Mouse (Mus musculus) stomach, embryonic 15.5 days (tissue): ENCODE data around the gene Syt11. TPM values are rescaled to one million over a fixed set of nuclear protein-coding genes. Genes with fewer than 3 reads are reported as not detected.
A peak's percentile ranks its signal among the peaks of the same experiment; 100 is the strongest.
"Not testable (repeated sequence)": the region's sequence is repeated elsewhere in the genome, so short reads cannot be mapped to it uniquely, and the experiment has no call there.

Experiments used
- ATAC-seq: fragments of 200-750 bp; cut with Nextera tagmentation; 2 replicates; pipeline ENCODE4 v1.8.0; 2017; ENCODE audit warnings: low read depth, moderate number of reproducible peaks, moderate TSS enrichment; ENCODE audit not compliant: insufficient read depth, low FRiP score
- H3K27ac ChIP-seq: fragments of 300-500 bp; sonication (generic); 2 replicates; pipeline ENCODE4 v1.5.1; 2015; ENCODE audit warnings: mild to moderate bottlenecking, inconsistent platforms
- H3K27me3 ChIP-seq: fragments of 300-500 bp; sonication (generic); replicated peaks from 2 replicates; pipeline ENCODE4 v1.6.1; 2015; ENCODE audit warnings: inconsistent platforms
- H3K36me3 ChIP-seq: fragments of 300-500 bp; sonication (generic); 2 replicates; pipeline ENCODE4 v1.6.1; 2015; ENCODE audit warnings: inconsistent platforms
- H3K4me1 ChIP-seq: fragments of 300-500 bp; sonication (generic); 2 replicates; pipeline ENCODE4 v1.6.1; 2015; ENCODE audit warnings: inconsistent platforms
- H3K4me2 ChIP-seq: fragments of 300-500 bp; sonication (generic); 2 replicates; pipeline ENCODE4 v1.6.1; 2015; ENCODE audit warnings: mild to moderate bottlenecking, inconsistent platforms
- H3K4me3 ChIP-seq: fragments of 300-500 bp; sonication (generic); replicated peaks from 2 replicates; pipeline ENCODE4 v1.5.1; 2015; ENCODE audit warnings: inconsistent platforms
- H3K9ac ChIP-seq: fragments of 300-500 bp; sonication (generic); 2 replicates; pipeline ENCODE4 v1.6.1; 2015; ENCODE audit warnings: inconsistent platforms
- H3K9me3 ChIP-seq: fragments of 300-500 bp; sonication (generic); 2 replicates; pipeline ENCODE4 v1.6.1; 2016; ENCODE audit warnings: inconsistent platforms
- WGBS: fragments of 180-500 bp; shearing (Covaris S2); methylation state at CpG from one replicate; pipeline ENCODE4 v1.1.7; 2015; 5-methylcytosine and 5-hydroxymethylcytosine counted together
- polyA plus RNA-seq: library from polyadenylated mRNA; unstranded; fragments of >200 nt; fragmentation: Nextera tagmentation; extraction: Ambion mirVana; gene quantifications from 2 replicates; pipeline ENCODE4 v1.2.1, GENCODE M21; 2015

The Syt11 gene
- 17.1 and 22.3 TPM in 2 replicates for polyA plus RNA-seq

DNA sequence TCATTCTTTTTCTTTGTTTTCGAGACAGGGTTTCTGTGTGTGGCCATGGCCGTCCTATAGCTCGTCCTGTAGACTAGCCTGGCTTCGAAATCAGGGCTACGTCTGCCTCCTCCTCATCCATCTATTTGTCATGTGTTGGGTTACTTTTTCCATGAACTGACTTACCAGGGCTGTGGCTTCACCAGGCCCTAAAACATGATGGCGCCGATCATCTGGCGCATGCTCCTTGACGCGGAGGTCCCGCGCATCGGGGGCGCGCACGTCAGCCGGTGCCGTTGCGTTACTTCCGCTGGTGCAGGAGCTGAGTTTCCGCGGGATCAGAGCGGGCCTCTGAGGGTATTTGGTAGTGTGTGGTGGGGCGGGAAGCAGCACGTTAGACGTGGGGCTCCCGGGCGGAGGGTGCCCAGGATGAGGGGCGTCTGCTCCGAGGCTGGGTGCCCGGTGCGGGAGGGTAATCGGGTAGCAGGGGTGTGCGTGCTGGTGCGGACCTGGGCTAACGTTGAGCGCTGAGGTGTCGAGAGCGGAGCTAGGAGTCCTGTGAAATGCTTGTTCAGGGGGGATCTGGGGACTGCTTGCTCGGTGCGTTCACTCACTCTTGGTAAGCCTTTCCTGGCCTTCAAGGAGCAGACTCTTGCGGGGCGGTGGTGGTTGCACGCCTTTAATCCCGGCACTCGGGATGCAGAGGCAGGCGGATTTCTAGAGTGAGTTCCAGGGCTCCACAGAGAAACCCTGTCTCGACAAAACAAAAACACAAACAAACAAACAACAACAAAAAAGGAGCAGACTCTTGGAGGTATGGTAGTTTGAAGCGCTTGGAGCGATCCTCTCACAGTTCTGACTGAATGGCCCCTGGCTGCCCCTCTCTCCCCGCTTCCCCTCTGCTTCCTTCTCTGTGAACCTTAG is at the start of gene Syt11:
Gene Syt11, minus strand, starts transcription at position 226 of the 903 bp plus-strand sequence.
- WGBS: 3% methylated on average over 37 of the region's 51 CpGs
- not testable (repeated sequence) for H3K27me3 ChIP-seq, H3K4me1 ChIP-seq, H3K9ac ChIP-seq, H3K36me3 ChIP-seq, H3K9me3 ChIP-seq, H3K27ac ChIP-seq
- ATAC-seq: peak; percentile 77
- Histone ChIP-seq H3K4me3 (peak within 1 kb of the TSS; percentile 39), H3K4me2 (peak within 1 kb of the TSS; percentile 41)

DNA sequence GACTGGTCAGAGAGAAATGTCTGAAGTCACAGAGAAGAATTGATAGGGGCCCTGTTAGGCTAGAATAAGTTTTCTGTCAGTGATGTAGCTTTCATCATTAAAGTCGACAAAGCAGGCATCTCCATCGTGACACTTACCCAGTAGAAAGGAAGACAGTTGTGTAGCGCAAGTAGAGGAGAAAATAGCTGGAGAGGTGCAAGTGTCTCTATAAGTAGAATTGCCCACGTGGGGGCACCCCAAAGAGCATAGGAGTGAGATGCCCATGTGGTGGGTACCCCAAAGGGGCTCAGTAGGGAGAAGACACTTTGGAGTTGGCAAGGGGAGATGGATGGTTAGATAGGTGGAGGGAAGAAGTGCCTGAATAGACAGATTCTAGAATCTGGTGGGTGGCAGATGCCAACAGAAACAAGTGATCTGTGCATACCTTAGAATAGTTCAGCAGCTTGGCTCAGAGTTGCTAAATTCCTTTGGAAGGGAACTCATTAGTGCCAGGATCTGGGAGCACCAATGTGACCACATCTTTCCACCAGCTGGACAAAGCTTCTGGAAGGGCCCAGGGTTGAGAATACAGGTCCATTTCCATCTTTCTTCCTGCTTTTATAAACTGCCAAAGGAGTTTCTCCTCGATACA is 29.1 kb upstream of the Syt11 start:
- no peak for ATAC-seq
- Histone ChIP-seq H3K4me2 (no peak overlapping the region), H3K9me3 (no peaks in the 10 kb centered on the region), H3K27me3 (no peaks in the 10 kb centered on the region), H3K9ac (no peak overlapping the region), H3K36me3 (no peaks in the 10 kb centered on the region; the same call in 1 of the 2 replicates), H3K27ac (no peak overlapping the region), H3K4me1 (no peaks in the 10 kb centered on the region), H3K4me3 (no peak overlapping the region)
- WGBS: 89% methylated on average over 5 of the region's 5 CpGs

DNA sequence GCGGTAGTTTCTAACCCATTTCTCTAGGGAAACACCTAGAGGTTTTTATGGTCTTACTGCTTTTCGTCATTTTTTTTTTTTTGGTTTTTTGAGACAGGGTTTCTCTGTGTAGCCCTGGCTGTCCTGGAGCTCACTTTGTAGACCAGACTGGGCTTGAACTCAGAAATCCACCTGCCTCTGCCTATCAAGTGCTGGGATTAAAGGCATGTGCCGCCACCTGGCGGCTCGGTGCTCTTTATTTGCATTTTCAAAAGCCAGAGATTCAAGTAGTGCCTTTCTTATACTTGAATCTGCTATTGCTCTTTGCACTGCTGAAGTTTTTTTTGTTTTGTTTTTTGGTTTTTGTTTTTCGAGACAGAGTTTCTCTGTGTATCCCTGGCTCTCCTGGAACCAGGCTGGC is 22.5 kb upstream of the Syt11 start:
- H3K4me3 ChIP-seq, H3K4me1 ChIP-seq, H3K4me2 ChIP-seq, H3K9ac ChIP-seq, H3K27me3 ChIP-seq, ATAC-seq, H3K9me3 ChIP-seq, H3K27ac ChIP-seq, H3K36me3 ChIP-seq: not testable (repeated sequence)
- WGBS: 93% methylated on average over 6 of the region's 6 CpGs

DNA sequence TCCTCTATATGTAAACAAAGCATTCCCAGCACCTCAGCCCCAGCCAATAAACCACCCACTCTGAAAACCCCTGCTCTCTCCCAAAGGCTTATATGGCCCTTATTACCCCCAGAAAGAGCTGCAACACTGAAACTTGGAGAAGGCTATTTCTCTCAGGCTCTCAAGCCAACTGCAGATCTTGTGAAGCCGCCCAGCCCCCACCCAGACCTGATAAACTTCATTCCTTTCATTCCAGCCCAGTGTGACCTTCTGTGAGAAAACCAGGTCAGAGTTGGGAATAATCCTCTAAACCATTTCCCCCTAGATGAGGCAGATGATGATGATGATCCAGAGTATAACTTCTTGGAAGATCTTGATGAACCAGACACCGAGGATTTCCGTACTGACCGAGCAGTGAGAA is 13.1 kb upstream of the Syt11 start:
- not testable (repeated sequence) for H3K4me2 ChIP-seq, H3K27ac ChIP-seq, H3K9ac ChIP-seq, H3K4me1 ChIP-seq, H3K4me3 ChIP-seq, H3K9me3 ChIP-seq, ATAC-seq, H3K36me3 ChIP-seq, H3K27me3 ChIP-seq
- 89% methylated on average over 2 of the region's 4 CpGs for WGBS

DNA sequence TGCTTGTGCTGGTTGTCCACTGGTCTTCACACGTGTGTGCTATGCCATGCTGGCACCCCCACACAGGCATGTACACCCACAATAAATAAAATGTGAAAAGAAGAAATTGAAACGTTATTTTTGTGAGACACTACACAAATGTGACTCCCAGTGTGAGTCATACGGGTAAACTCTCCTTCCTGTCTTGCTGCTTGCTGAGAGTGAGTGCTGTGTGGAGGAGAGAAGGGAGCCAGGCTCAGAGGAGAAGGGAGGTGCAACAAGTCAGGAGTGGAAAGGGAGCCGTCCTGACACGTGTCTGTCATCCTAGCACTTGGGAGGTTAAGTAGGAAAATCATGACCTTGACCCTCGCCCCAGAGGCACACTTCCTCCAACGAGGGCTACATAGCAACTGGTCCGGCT is 11.8 kb upstream of the Syt11 start:
- WGBS: no CpG with 5 or more reads among the region's 8 CpGs
- not testable (repeated sequence) for H3K27ac ChIP-seq, H3K4me1 ChIP-seq, ATAC-seq, H3K4me3 ChIP-seq, H3K27me3 ChIP-seq, H3K9ac ChIP-seq, H3K4me2 ChIP-seq, H3K36me3 ChIP-seq, H3K9me3 ChIP-seq

DNA sequence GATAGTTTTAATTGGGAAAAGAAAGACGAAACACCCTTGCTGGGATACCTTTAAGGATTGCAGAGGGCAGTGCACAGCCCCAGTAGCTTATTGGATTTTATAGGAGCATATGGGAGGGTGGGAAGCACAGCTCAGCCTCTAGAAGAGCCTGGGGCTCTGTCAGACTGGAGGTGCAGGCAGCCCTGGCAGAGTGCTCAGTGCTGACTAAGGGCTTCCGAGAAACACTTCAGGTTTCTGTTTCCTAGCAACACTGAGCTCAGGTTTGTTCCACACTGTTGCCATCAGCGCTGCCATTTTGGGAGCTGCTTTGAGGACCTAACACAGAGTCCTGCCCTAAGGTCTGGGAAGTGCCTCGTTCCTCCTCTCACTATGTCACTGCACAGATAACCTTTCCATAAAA is 11.4 kb upstream of the Syt11 start:
- H3K4me1 ChIP-seq, H3K27ac ChIP-seq, H3K36me3 ChIP-seq, H3K4me3 ChIP-seq, H3K9me3 ChIP-seq, H3K4me2 ChIP-seq, H3K27me3 ChIP-seq, H3K9ac ChIP-seq, ATAC-seq: not testable (repeated sequence)
- WGBS: 76% methylated on average over 1 of the region's 4 CpGs

DNA sequence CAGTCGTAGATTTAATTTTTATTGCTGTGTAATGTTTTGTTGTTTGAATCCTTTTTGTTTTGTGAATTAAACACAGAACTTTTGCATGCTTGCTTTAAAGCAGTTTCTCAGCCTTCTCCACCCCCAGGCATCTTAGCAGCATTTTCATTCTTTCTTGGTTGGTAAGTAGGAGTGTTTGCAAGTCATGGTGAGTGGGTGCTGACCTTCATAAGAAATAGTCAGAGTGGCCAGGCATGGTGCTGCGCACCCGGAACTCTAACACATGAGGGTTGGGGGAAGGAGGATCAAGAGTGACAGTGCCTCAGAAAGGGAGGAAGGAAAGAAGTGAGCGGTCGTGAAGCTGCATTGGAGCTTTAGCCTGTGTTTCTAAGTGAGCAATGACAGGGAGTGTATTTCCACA is 9.9 kb upstream of the Syt11 start:
- no peaks in the 10 kb centered on the region for H3K9me3 ChIP-seq
- WGBS: 93% methylated on average over 5 of the region's 5 CpGs
- H3K4me2 ChIP-seq: no peak overlapping the region
- H3K27me3 ChIP-seq: no peaks in the 10 kb centered on the region
- H3K36me3 ChIP-seq: no peaks in the 10 kb centered on the region
- no peak overlapping the region for H3K4me3 ChIP-seq
- H3K4me1 ChIP-seq: no peaks in the 10 kb centered on the region
- no peak overlapping the region for H3K27ac ChIP-seq
- no peak overlapping the region for H3K9ac ChIP-seq
- ATAC-seq: no peak

DNA sequence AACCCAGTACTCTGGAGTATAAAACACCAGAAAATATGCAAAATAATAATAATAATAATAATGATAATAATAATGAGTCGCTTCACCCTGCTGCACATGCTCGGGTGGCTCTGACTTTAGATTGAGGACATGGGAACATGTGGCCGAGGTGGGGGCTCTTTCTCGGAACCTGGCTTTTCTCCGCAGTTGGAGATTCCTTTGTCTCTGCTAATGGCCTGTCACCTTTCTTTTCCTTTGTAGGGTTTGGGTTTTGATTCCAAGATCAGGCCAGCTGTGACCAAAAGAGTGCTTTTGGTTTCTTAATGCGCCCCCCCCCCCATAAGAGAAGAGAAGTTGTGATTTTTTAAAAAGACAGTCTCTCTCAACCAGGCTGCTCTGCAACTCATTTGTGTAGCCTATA is 1.8 kb downstream of the Syt11 start:
- not testable (repeated sequence) for H3K4me3 ChIP-seq, H3K27ac ChIP-seq, H3K9ac ChIP-seq, H3K36me3 ChIP-seq, H3K4me2 ChIP-seq, H3K9me3 ChIP-seq, H3K4me1 ChIP-seq, ATAC-seq, H3K27me3 ChIP-seq
- 81% methylated on average over 6 of the region's 6 CpGs for WGBS

DNA sequence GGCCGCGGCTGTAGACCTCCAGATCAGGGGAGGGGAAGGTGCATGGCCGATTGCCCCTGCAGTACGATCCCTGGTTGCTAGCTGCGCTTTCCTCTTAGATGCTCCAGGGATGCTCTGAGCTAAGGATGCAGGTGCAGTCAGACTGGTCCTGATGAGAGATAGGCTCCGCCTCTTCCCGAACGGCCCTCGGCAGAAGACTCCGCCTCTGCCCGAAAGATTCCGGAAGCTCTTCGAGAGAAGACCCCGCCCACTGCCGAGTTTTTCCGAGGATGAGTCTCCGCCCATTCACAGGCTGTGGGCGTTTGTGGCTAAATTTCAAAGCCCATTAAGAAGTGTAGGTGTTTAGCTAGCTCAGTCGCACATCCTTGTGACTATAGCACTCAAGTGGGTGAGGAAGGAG is 2.6 kb downstream of the Syt11 start:
- H3K9me3 ChIP-seq, H3K36me3 ChIP-seq, H3K9ac ChIP-seq, H3K4me3 ChIP-seq, H3K27me3 ChIP-seq, H3K27ac ChIP-seq, H3K4me1 ChIP-seq: not testable (repeated sequence)
- peak; percentile 40; the same call in 1 of the 2 replicates for ATAC-seq
- peak overlapping the region; percentile 30; the same call in 1 of the 2 replicates for H3K4me2 ChIP-seq
- WGBS: under 1% methylated on average over 16 of the region's 19 CpGs

DNA sequence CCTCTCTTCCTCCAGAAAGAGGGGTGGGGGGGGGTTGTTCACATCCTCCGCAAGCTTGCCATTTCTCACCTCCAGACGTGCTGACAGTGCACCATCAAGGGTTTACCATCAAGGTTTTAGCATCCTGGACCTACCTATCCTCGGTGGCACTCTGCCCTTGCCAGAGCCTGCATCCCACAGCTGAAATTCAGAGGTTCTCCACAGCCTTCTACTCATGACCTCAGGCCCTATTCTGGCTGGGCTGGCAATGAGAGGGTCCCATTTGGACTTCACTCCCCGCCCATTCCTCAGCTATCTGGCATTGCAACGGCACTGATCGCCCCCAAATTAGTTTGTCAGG is 3.1 kb downstream of the Syt11 start:
- not testable (repeated sequence) for H3K36me3 ChIP-seq, ATAC-seq, H3K27me3 ChIP-seq, H3K4me1 ChIP-seq, H3K9me3 ChIP-seq, H3K9ac ChIP-seq
- peak overlapping the region; percentile 52 for H3K4me2 ChIP-seq
- H3K4me3 ChIP-seq: peak overlapping the region; percentile 34
- WGBS: 11% methylated on average over 3 of the region's 6 CpGs
- H3K27ac ChIP-seq: peak overlapping the region; percentile 61; the same call in 1 of the 2 replicates

DNA sequence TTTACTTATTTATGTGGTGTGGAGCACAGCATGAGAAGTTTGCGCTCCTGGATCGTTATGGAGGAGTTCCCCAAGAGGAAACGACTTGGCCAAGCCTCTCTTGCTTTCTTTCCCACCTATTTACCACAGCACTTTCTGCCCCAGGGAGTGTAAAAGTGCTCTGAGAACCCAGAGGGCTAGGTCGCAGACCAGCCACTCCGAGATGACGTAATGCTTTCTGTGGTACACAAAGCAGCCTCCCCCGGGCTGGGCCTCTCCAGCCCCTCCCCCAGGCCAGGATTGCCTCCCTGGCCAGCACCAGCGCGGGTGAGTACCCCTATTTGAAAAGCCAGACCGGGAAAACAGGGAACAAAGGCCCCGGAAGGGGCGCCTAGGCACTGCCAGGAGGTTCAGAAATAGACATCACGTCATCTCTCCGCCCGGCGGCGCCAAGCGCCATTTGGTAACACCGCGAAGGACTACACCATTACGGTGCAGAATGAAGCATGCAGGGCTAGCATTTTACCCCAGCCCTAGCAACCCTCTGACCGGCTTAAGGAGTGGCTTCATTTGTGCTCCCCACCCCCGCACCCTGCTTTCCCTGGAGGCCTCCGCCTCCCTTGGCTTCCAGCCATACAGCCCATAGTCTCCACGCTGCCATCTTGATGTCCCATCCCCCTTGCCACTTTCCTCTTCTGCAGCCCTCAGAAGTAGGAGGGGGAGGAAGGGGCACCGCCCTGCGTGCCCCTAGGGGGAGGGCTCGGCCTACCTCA is 3.6 kb downstream of the Syt11 start:
- H3K27me3 ChIP-seq, H3K36me3 ChIP-seq, H3K4me1 ChIP-seq, H3K9me3 ChIP-seq, H3K9ac ChIP-seq: not testable (repeated sequence)
- ATAC-seq: peak; percentile 81
- 2% methylated on average over 22 of the region's 28 CpGs for WGBS
- Histone ChIP-seq H3K27ac (peak overlapping the region; percentile 61; the same call in 1 of the 2 replicates), H3K4me3 (peak overlapping the region; percentile 34), H3K4me2 (peak overlapping the region; percentile 52)

DNA sequence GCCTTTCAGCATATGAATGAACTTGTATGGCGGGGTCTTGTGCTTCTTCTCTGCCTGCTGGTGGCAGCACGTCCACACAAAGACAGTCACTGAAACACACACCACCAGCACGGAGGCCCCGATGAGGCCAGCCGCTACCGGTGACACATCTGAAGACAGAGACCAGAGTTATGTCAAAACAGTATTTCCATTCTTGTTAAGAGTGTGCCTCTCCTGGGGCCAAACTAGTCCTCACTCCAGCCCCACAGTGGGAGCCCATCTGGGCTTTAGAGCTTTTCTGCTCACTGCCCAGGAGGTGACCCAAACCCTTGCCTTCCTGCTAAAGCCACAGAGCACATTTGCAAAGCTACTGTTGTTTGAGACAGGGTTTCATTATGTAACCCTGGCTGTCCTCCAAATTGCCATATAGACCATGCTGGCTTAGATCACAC is 12.5 kb downstream of the Syt11 start:
- Histone ChIP-seq H3K4me3 (no peak overlapping the region), H3K4me2 (no peak overlapping the region), H3K9me3 (no peaks in the 10 kb centered on the region), H3K27me3 (no peaks in the 10 kb centered on the region), H3K4me1 (peaks cover 14% of the 10 kb centered on the region), H3K9ac (no peak overlapping the region), H3K36me3 (no peaks in the 10 kb centered on the region), H3K27ac (no peak overlapping the region)
- ATAC-seq: no peak
- 67% methylated on average over 6 of the region's 6 CpGs for WGBS
